Mouse (Mus musculus) left cerebral cortex, adult 8-10 months (tissue): ENCODE measurements around the gene Hist1h1t. TPM values are rescaled to one million over a fixed set of nuclear protein-coding genes. Genes with fewer than 3 reads are reported as not detected.

ENCODE experiments used
- DNase-seq, 2 experiments: peaks; one replicate each; pipeline ENCODE4 v3.0.0; 2022; ENCODE audit warnings: low spot score in 2 of 2
- microRNA-seq, 2 experiments: library from miRNA; unstranded; fragments of <30 nt; microRNA quantifications; one replicate each; pipeline ENCODE4 v1.2.0; 2022
- total RNA-seq, 4 experiments: library from RNA; stranded (reverse); gene quantifications; 2 replicates each; pipeline ENCODE4 v1.2.4; 2022

Hist1h1t gene
- total RNA-seq, 4 experiments from 2014 or later: 0.41 TPM; not detected in 3

- no peak for DNase-seq
Observed at GRCm38 (mm10) chr13:23732156-23732804, 36.7 kb downstream of the Hist1h1t start.

GRCm38 (mm10) chr13:23737091-23737490 is 41.5 kb downstream of the Hist1h1t start:
- DNase-seq: no peak

DNA sequence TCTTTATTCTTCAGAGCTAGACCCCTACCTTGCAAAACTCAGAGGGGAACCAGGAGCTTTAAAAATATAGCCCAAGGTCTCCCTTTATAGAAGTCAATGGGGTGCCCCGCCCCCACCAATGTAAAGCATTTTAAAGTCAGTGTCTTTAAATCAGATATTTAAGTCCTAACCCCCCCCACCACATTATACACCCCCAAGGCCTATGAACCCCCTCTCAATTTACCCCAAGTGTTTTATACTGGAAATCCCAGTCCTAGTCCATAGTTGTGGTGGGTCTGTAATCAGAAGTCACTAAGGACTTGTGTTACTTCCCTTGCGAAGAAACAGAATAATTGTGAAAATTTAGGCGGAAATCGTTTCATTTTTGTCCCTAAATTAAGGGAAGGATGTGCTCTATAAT is 42.4 kb downstream of the Hist1h1t start:
- DNase-seq: no peak

DNA sequence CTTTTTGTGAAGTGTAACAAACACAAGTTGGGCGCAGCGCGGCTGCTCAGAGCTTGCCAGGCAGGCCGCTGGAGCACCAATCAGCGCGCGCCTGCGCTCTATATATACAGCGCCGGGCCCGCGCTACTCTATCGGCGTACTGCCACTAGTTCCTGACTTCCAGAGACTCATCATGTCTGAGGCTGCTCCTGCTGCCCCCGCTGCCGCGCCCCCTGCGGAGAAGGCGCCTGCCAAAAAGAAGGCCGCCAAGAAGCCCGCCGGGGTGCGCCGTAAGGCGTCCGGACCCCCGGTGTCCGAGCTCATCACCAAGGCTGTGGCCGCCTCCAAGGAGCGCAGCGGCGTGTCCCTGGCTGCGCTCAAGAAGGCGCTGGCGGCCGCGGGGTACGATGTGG is 43.1 kb downstream of the Hist1h1t start, which contains the start of gene Hist1h1c:
Hist1h1c (plus strand) TSS at position 132 of the 392 bp plus-strand sequence.
- peak; percentile 83 to 85 for DNase-seq

- DNase-seq: peak; percentile 80 to 97
Observed at GRCm38 (mm10) chr13:23739069-23739921, 43.7 kb downstream of the Hist1h1t start.

DNA sequence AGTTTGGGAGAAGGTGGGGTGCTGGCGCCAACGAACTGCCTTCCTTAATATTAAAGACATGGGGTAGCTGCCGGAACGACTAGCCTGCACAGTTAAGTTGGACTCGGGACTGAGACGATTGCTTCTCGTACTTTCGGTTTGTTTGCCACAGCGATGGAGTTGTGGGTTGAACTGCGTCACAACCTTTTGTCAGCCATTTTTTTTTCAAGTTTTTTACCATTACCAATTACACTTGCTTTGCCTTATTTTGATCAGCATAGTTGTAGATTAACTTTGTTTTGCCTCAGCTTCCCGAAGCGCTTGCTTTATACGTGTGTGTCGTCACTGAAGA is 44.3 kb downstream of the Hist1h1t start:
- DNase-seq: no peak

- DNase-seq: no peak
Observed at GRCm38 (mm10) chr13:23740256-23740840, 44.7 kb downstream of the Hist1h1t start.

- DNase-seq: no peak
Observed at GRCm38 (mm10) chr13:23740910-23741309, 45.3 kb downstream of the Hist1h1t start.

- no peak for DNase-seq
Observed at GRCm38 (mm10) chr13:23742007-23742406, 46.4 kb downstream of the Hist1h1t start.

- DNase-seq: no peak
Observed at GRCm38 (mm10) chr13:23743215-23743614, 47.6 kb downstream of the Hist1h1t start.

DNA sequence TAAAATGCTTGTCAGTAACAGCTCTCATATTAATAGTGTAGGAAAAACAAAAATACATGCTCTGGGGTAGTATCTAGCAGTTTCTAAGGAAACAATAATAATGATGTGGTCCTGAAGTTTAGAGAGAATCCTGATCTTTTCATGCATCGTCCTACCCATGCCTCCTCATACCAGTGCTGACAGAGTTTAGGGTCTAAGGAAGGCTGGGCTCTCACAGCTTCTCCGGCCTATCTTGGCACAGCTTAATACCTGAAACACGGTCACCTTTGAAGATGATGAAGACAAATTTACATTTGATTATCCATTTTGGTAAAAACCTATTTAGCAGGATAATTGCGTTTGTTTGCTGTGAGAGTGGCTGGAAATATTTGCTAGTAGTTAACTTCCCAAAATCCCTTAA is 48.3 kb downstream of the Hist1h1t start:
- DNase-seq: no peak

- DNase-seq: no peak
Observed at GRCm38 (mm10) chr13:23744421-23745380, 49.1 kb downstream of the Hist1h1t start.

- DNase-seq: peak; percentile 71 to 81
Observed at GRCm38 (mm10) chr13:23745381-23746161, 50.0 kb downstream of the Hist1h1t start, which contains the start of gene Hist1h3c. Hist1h3c (minus strand) TSS chr13:23745602.

Small RNA genes lying within 50 kb of the gene (microRNA-seq; reads per million reads assigned to microRNA genes)
- 0 reads per million in 2 experiments for gene Gm44314
- gene Gm44350: 0 reads per million in 2 experiments

Other genes starting within 250 kb of the Hist1h1t start
- gene Btn1a1, start 229.9 kb upstream of the Hist1h1t start, total RNA-seq: under 1 TPM in 2 of 4 experiments, not detected in 2; 0.09 to 0.13 TPM
- gene Btn2a2, start 207.0 kb upstream of the Hist1h1t start, total RNA-seq: 1 to 10 TPM in 2 of 4 experiments, under 1 TPM in 2; 0.63 to 1.1 (median 0.99) TPM
- gene Hist1h4h, start 164.8 kb upstream of the Hist1h1t start, total RNA-seq: 100 to 1,000 TPM; 263 to 358 (median 294) TPM
- 10 to 100 TPM in 1 of 4 experiments, 1 to 10 TPM in 2, not detected in 1; 1.7 to 10.6 (median 3.0) TPM for gene Hist1h2af, start 161.9 kb upstream of the Hist1h1t start, total RNA-seq
- gene Hist1h3g, start 160.4 kb upstream of the Hist1h1t start, total RNA-seq: 1 to 10 TPM; 3.7 to 6.0 (median 4.2) TPM
- gene Hist1h2bh, start 152.4 kb upstream of the Hist1h1t start, total RNA-seq: 1 to 10 TPM in 2 of 4 experiments, under 1 TPM in 2; 0.84 to 1.6 (median 0.98) TPM
- 10 to 100 TPM; 15.3 to 21.8 (median 16.6) TPM for gene Hist1h3f, start 151.8 kb upstream of the Hist1h1t start, total RNA-seq
- 100 to 1,000 TPM; 153 to 191 (median 171) TPM for gene Hist1h4f, start 144.2 kb upstream of the Hist1h1t start, total RNA-seq
- 1 to 10 TPM; 3.4 to 4.2 (median 3.5) TPM for gene Hist1h1d, start 142.6 kb upstream of the Hist1h1t start, total RNA-seq
- 10 to 100 TPM; 43.6 to 61.8 (median 54.4) TPM for gene Hist1h3e, start 133.4 kb upstream of the Hist1h1t start, total RNA-seq
- gene Hist1h2ae, start 124.6 kb upstream of the Hist1h1t start, total RNA-seq: 1 to 10 TPM; 3.0 to 5.2 (median 4.7) TPM
- 10 to 100 TPM; 60.3 to 72.4 (median 70.0) TPM for gene Hist1h2bg, start 124.4 kb upstream of the Hist1h1t start, total RNA-seq
- gene Hist1h2bf, start 121.6 kb upstream of the Hist1h1t start, total RNA-seq: 10 to 100 TPM; 23.0 to 26.4 (median 24.2) TPM
- gene Hist1h2ad, start 121.4 kb upstream of the Hist1h1t start, total RNA-seq: 1 to 10 TPM; 1.3 to 6.6 (median 3.8) TPM
- gene Hist1h3d, start 120.1 kb upstream of the Hist1h1t start, total RNA-seq: 10 to 100 TPM in 2 of 4 experiments, 1 to 10 TPM in 2; 8.9 to 11.8 (median 10.0) TPM
- gene Hist1h4d, start 114.2 kb upstream of the Hist1h1t start, total RNA-seq: 100 to 1,000 TPM; 126 to 155 (median 139) TPM
- gene Hist1h2be, start 74.7 kb upstream of the Hist1h1t start, total RNA-seq: 1 to 10 TPM; 5.5 to 9.6 (median 7.2) TPM
- gene Hist1h1e, start 73.3 kb upstream of the Hist1h1t start, total RNA-seq: 10 to 100 TPM; 61.9 to 65.4 (median 62.5) TPM
- gene Hist1h2ac, start 11.9 kb upstream of the Hist1h1t start, total RNA-seq: 1 to 10 TPM; 1.4 to 2.3 (median 1.9) TPM
- gene Hist1h2bc, start 11.6 kb upstream of the Hist1h1t start, total RNA-seq: 10 to 100 TPM; 26.9 to 40.2 (median 30.0) TPM
- gene Hist1h4c, start 2.6 kb downstream of the Hist1h1t start, total RNA-seq: 100 to 1,000 TPM in 2 of 4 experiments, 10 to 100 TPM in 2; 87.8 to 116 (median 99.2) TPM
- 1 to 10 TPM; 3.4 to 7.7 (median 4.6) TPM for gene Hfe, start 15.0 kb downstream of the Hist1h1t start, total RNA-seq
- gene Hist1h1c, start 43.0 kb downstream of the Hist1h1t start, total RNA-seq: 10 to 100 TPM; 69.7 to 80.4 (median 72.8) TPM
- 1 to 10 TPM; 1.1 to 3.3 (median 2.8) TPM for gene Hist1h3c, start 49.8 kb downstream of the Hist1h1t start, total RNA-seq
- gene Hist1h2bb, start 50.9 kb downstream of the Hist1h1t start, total RNA-seq: 10 to 100 TPM; 12.3 to 18.8 (median 16.3) TPM
- gene Hist1h2ab, start 55.3 kb downstream of the Hist1h1t start, total RNA-seq: 10 to 100 TPM; 18.4 to 30.4 (median 21.0) TPM
- 10 to 100 TPM in 1 of 4 experiments, 1 to 10 TPM in 3; 5.3 to 12.2 (median 8.1) TPM for gene Hist1h3b, start 56.5 kb downstream of the Hist1h1t start, total RNA-seq
- 10 to 100 TPM; 53.3 to 70.8 (median 63.3) TPM for gene Hist1h4b, start 61.2 kb downstream of the Hist1h1t start, total RNA-seq
- 10 to 100 TPM; 43.4 to 63.5 (median 58.0) TPM for gene Hist1h4a, start 65.4 kb downstream of the Hist1h1t start, total RNA-seq
- 10 to 100 TPM; 33.9 to 55.0 (median 40.9) TPM for gene Hist1h3a, start 66.6 kb downstream of the Hist1h1t start, total RNA-seq
- 10 to 100 TPM; 29.7 to 32.8 (median 30.7) TPM for gene Hist1h1a, start 67.9 kb downstream of the Hist1h1t start, total RNA-seq
- gene Trim38, start 74.1 kb downstream of the Hist1h1t start, total RNA-seq: not detected
- gene Slc17a2, start 111.2 kb downstream of the Hist1h1t start, total RNA-seq: not detected
- gene Slc17a3, start 143.6 kb downstream of the Hist1h1t start, total RNA-seq: under 1 TPM in 1 of 4 experiments, not detected in 3; 0.25 TPM
- gene Slc17a1, start 171.9 kb downstream of the Hist1h1t start, total RNA-seq: not detected
- gene Slc17a4, start 219.2 kb downstream of the Hist1h1t start, total RNA-seq: not detected
- gene Hist1h2ba, start 238.3 kb downstream of the Hist1h1t start, total RNA-seq: not detected
- gene Hist1h2aa, start 238.6 kb downstream of the Hist1h1t start, total RNA-seq: not detected